Mouse (Mus musculus): Measurements from ENCODE around the gene Mecom. TPM values are rescaled to one million over a fixed set of nuclear protein-coding genes. Genes with fewer than 3 reads are reported as not detected.

Gene Mecom
- polyA plus RNA-seq, 1 experiment from 2014 or later, result 22.4 TPM

GRCm38 (mm10) chr3:30486422-30486821 is 61.4 kb downstream of the Mecom start:
- H3K4me1 ChIP-seq (ENCODE audit: insufficient read depth, low read depth, low read length), result 0 out of 2 replicates have a peak, but pooled peaks cover 7% of the 10 kb centered on the region
- H3K27ac ChIP-seq (ENCODE audit: low read length), result no peak overlapping the region
- no peak overlapping the region for H3K4me2 ChIP-seq (replicated peaks; ENCODE audit: low read depth, low read length)
- no peak overlapping the region for H3K9ac ChIP-seq (replicated peaks; ENCODE audit: low read depth)
- TF ChIP-seq CTCF (IDR thresholded peaks at IDR 0.05), result no peak
- no peak for TF ChIP-seq EP300 (IDR thresholded peaks at IDR 0.05)
- H3K36me3 ChIP-seq (ENCODE audit: insufficient read depth, low read length), result no peaks in the 10 kb centered on the region
- ATAC-seq, result no peak
- DNase-seq (ENCODE audit: low spot score), result no peak
- no peak overlapping the region for H3K4me3 ChIP-seq (ENCODE audit: low read depth, low read length)
- no peaks in the 10 kb centered on the region for H3K27me3 ChIP-seq (replicated peaks; ENCODE audit: insufficient read depth, low read length)
- no peaks in the 10 kb centered on the region for H3K9me3 ChIP-seq (ENCODE audit: low read length)
- WGBS, result 90% methylated on average over 4 of the region's 4 CpGs

- WGBS, result 36% methylated on average over 5 of the region's 5 CpGs
- Histone ChIP-seq H3K4me2 (replicated peaks; ENCODE audit: low read depth, low read length) (no peak overlapping the region), H3K27ac (ENCODE audit: low read length) (0 out of 2 replicates have a peak overlapping the region, but pooled peaks have one; percentile 12), H3K9ac (replicated peaks; ENCODE audit: low read depth) (no peak overlapping the region), H3K4me1 (ENCODE audit: insufficient read depth, low read depth, low read length) (0 out of 2 replicates have a peak, but pooled peaks cover 7% of the 10 kb centered on the region), H3K27me3 (replicated peaks; ENCODE audit: insufficient read depth, low read length) (no peaks in the 10 kb centered on the region), H3K4me3 (ENCODE audit: low read depth, low read length) (no peak overlapping the region), H3K36me3 (ENCODE audit: insufficient read depth, low read length) (no peaks in the 10 kb centered on the region), H3K9me3 (ENCODE audit: low read length) (no peaks in the 10 kb centered on the region)
- no peak for TF ChIP-seq EP300 (IDR thresholded peaks at IDR 0.05)
- no peak for TF ChIP-seq CTCF (IDR thresholded peaks at IDR 0.05)
- ATAC-seq, result no peak
- DNase-seq (ENCODE audit: low spot score), result no peak
Measured at GRCm38 (mm10) chr3:30483006-30483684, 64.7 kb downstream of the Mecom start.

- no peak for ATAC-seq
- Histone ChIP-seq H3K4me2 (replicated peaks; ENCODE audit: low read depth, low read length) (no peak overlapping the region), H3K27me3 (replicated peaks; ENCODE audit: insufficient read depth, low read length) (no peaks in the 10 kb centered on the region), H3K9ac (replicated peaks; ENCODE audit: low read depth) (no peak overlapping the region), H3K27ac (ENCODE audit: low read length) (no peak overlapping the region), H3K4me3 (ENCODE audit: low read depth, low read length) (no peak overlapping the region), H3K4me1 (ENCODE audit: insufficient read depth, low read depth, low read length) (0 out of 2 replicates have a peak, but pooled peaks cover 7% of the 10 kb centered on the region), H3K36me3 (ENCODE audit: insufficient read depth, low read length) (no peaks in the 10 kb centered on the region), H3K9me3 (ENCODE audit: low read length) (no peaks in the 10 kb centered on the region)
- 68% methylated on average over 10 of the region's 10 CpGs for WGBS
- DNase-seq (ENCODE audit: low spot score), result no peak
- no peak for TF ChIP-seq EP300 (IDR thresholded peaks at IDR 0.05)
- TF ChIP-seq CTCF (IDR thresholded peaks at IDR 0.05), result no peak
Measured at GRCm38 (mm10) chr3:30481682-30482081, 66.1 kb downstream of the Mecom start.

- ATAC-seq, result peak; percentile 93
- TF ChIP-seq CTCF (IDR thresholded peaks at IDR 0.05), result no peak
- TF ChIP-seq EP300 (IDR thresholded peaks at IDR 0.05), result peak; percentile 97
- DNase-seq (ENCODE audit: low spot score), result peak; percentile 93
- H3K4me2 ChIP-seq (replicated peaks; ENCODE audit: low read depth, low read length), result no peak overlapping the region
- 38% methylated on average over 6 of the region's 6 CpGs for WGBS
- no peaks in the 10 kb centered on the region for H3K9me3 ChIP-seq (ENCODE audit: low read length)
- H3K36me3 ChIP-seq (ENCODE audit: insufficient read depth, low read length), result no peaks in the 10 kb centered on the region
- peak overlapping the region; percentile 79 for H3K27ac ChIP-seq (ENCODE audit: low read length)
- H3K4me3 ChIP-seq (ENCODE audit: low read depth, low read length), result no peak overlapping the region
- no peaks in the 10 kb centered on the region for H3K27me3 ChIP-seq (replicated peaks; ENCODE audit: insufficient read depth, low read length)
- 0 out of 2 replicates have a peak, but pooled peaks cover 7% of the 10 kb centered on the region for H3K4me1 ChIP-seq (ENCODE audit: insufficient read depth, low read depth, low read length)
- no peak overlapping the region for H3K9ac ChIP-seq (replicated peaks; ENCODE audit: low read depth)
Measured at GRCm38 (mm10) chr3:30480551-30480950, 67.3 kb downstream of the Mecom start.

GRCm38 (mm10) chr3:30478252-30478651 is 69.6 kb downstream of the Mecom start:
- H3K27ac ChIP-seq (ENCODE audit: low read length), result no peak overlapping the region
- H3K4me1 ChIP-seq (ENCODE audit: insufficient read depth, low read depth, low read length), result no peaks in the 10 kb centered on the region
- H3K4me2 ChIP-seq (replicated peaks; ENCODE audit: low read depth, low read length), result no peak overlapping the region
- 39% methylated on average over 6 of the region's 6 CpGs for WGBS
- no peaks in the 10 kb centered on the region for H3K9me3 ChIP-seq (ENCODE audit: low read length)
- DNase-seq (ENCODE audit: low spot score) (no peak), ATAC-seq (no peak)
- H3K27me3 ChIP-seq (replicated peaks; ENCODE audit: insufficient read depth, low read length), result no peaks in the 10 kb centered on the region
- H3K4me3 ChIP-seq (ENCODE audit: low read depth, low read length), result no peak overlapping the region
- no peaks in the 10 kb centered on the region for H3K36me3 ChIP-seq (ENCODE audit: insufficient read depth, low read length)
- no peak overlapping the region for H3K9ac ChIP-seq (replicated peaks; ENCODE audit: low read depth)
- TF ChIP-seq CTCF (IDR thresholded peaks at IDR 0.05), result no peak

GRCm38 (mm10) chr3:30477008-30477407 is 70.8 kb downstream of the Mecom start:
- Histone ChIP-seq H3K4me2 (replicated peaks; ENCODE audit: low read depth, low read length) (no peak overlapping the region), H3K9me3 (ENCODE audit: low read length) (no peaks in the 10 kb centered on the region), H3K4me3 (ENCODE audit: low read depth, low read length) (no peak overlapping the region), H3K4me1 (ENCODE audit: insufficient read depth, low read depth, low read length) (no peaks in the 10 kb centered on the region), H3K27ac (ENCODE audit: low read length) (no peak overlapping the region; the same call in 1 of the 2 replicates), H3K27me3 (replicated peaks; ENCODE audit: insufficient read depth, low read length) (no peaks in the 10 kb centered on the region), H3K9ac (replicated peaks; ENCODE audit: low read depth) (no peak overlapping the region), H3K36me3 (ENCODE audit: insufficient read depth, low read length) (no peaks in the 10 kb centered on the region)
- 59% methylated on average over 5 of the region's 5 CpGs for WGBS
- no peak for ATAC-seq
- peak; percentile 37 for DNase-seq (ENCODE audit: low spot score)
- TF ChIP-seq EP300 (IDR thresholded peaks at IDR 0.05) (no peak), CTCF (IDR thresholded peaks at IDR 0.05) (no peak)
